Mouse (Mus musculus) testis, adult 10 weeks (tissue): Measurements from ENCODE around the gene Gm6993. TPM values are rescaled to one million over a fixed set of nuclear protein-coding genes. Genes with fewer than 3 reads are reported as not detected.

Source experiments
- polyA plus RNA-seq: library from polyadenylated mRNA; stranded (reverse); fragments of 350-450 nt; fragmentation: Illumina TruSeq; extraction: RNeasy Lipid Tissue Mini Kit (QIAGEN cat#74804); gene quantifications from one replicate; pipeline ENCODE4 v1.2.3, GENCODE M21; 2014; ENCODE audit warnings: low read depth, low replicate concordance

Gene Gm6993
- not detected for polyA plus RNA-seq

GRCm38 (mm10) chr12:31240470-31240869 is at the start of gene Gm6993:
TSS of gene Gm6993 (plus strand) at chr12:31240770.

GRCm38 (mm10) chr12:31265005-31265721 is 24.6 kb downstream of the Gm6993 start, which contains the start of gene Lamb1:
TSS of gene Lamb1 (plus strand) at chr12:31265234.

Other genes starting within 250 kb of the Gm6993 start
- 1.8 TPM for gene Fam110c, start 166.9 kb upstream of the Gm6993 start, polyA plus RNA-seq
- gene Lamb1, start 24.5 kb downstream of the Gm6993 start, polyA plus RNA-seq = 3.5 TPM
- 186 TPM for gene Dld, start 110.7 kb downstream of the Gm6993 start, polyA plus RNA-seq
- 0.45 TPM for gene Slc26a3, start 150.1 kb downstream of the Gm6993 start, polyA plus RNA-seq